Mouse (Mus musculus): ENCODE data around the gene Fbxo11. TPM values are rescaled to one million over a fixed set of nuclear protein-coding genes. Genes with fewer than 3 reads are reported as not detected.
A peak's percentile ranks its signal among the peaks of the same experiment; 100 is the strongest.
"Not testable (repeated sequence)": the region's sequence is repeated elsewhere in the genome, so short reads cannot be mapped to it uniquely, and the experiment has no call there.

The Fbxo11 gene
- polyA plus RNA-seq, 1 experiment from 2014 or later = 29.1 TPM

DNA sequence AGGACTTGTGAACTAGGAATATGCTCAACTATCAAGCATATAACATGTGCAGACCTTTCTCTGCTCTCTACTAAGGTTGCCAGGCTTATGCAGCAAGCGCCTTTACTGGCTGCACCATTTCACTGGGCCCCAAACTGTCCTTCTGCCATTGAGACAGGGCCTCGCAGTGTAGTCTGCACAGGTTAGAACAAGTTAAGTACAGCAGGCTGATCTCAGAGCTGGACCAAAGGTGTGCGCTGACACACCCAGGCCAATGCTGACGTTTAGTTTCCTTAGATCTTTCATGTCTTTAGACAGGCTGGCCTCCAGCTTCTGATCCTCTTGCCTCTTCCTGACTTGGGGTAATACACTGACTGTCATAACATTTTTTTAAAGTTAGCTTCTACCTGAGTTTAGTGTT lies 67.3 kb downstream of the Fbxo11 start:
- no peak overlapping the region for H3K4me2 ChIP-seq
- H3K36me3 ChIP-seq = peaks cover 84% of the 10 kb centered on the region
- H3K4me1 ChIP-seq (replicated peaks) = no peaks in the 10 kb centered on the region
- no peaks in the 10 kb centered on the region for H3K27me3 ChIP-seq
- H3K4me3 ChIP-seq (replicated peaks) = no peak overlapping the region
- no peak for ATAC-seq (ENCODE audit: insufficient number of reproducible peaks, insufficient read depth, low FRiP score, low TSS enrichment, low read depth)
- no peaks in the 10 kb centered on the region for H3K9me3 ChIP-seq
- H3K9ac ChIP-seq (replicated peaks) = no peak overlapping the region
- 93% methylated on average over 4 of the region's 4 CpGs for WGBS
- no peak overlapping the region for H3K27ac ChIP-seq

DNA sequence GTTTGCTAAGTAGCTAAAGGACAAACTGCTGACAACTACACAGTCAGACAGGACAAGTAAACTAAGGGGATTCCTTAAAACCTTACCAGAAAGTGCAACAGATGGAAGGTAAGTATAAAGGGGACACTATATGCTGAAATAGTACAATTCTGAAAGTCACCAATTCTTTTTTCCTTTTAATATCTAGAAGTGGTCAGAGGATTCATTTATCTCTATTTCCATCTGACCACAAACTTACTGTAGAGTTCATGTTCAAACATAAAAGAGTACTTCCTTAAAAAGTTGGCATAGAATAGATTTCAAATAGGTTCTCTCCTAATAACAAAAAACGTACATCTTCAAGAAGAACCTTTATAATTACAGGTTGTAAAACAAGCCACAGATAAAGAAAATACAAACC lies 71.8 kb downstream of the Fbxo11 start:
- Histone ChIP-seq H3K4me2 (no peak overlapping the region), H3K9me3 (no peaks in the 10 kb centered on the region), H3K27me3 (no peaks in the 10 kb centered on the region), H3K27ac (no peak overlapping the region), H3K4me1 (replicated peaks) (no peaks in the 10 kb centered on the region), H3K36me3 (peaks cover 89% of the 10 kb centered on the region), H3K4me3 (replicated peaks) (no peak overlapping the region), H3K9ac (replicated peaks) (no peak overlapping the region)
- no peak for ATAC-seq (ENCODE audit: insufficient number of reproducible peaks, insufficient read depth, low FRiP score, low TSS enrichment, low read depth)
- 85% methylated on average over 1 of the region's 1 CpGs for WGBS

DNA sequence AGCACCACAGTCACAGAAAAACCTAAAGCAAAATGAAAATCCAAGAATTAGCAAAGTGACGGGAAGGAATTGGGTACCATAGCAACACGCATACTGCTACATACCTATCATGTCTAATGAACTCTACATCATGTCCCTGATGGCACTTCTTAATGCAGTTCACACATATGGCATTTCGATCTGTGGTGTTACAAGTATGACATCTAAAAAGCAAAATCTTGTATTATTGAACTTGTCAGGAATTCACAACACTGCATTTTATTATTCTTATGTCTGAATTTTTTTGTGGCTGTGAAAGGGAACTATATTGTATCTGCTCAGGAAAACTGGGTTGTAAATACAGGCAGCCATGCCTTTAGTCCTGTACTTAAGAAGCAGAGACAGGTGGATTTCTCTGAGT lies 72.9 kb downstream of the Fbxo11 start:
- peaks cover 92% of the 10 kb centered on the region for H3K36me3 ChIP-seq

DNA sequence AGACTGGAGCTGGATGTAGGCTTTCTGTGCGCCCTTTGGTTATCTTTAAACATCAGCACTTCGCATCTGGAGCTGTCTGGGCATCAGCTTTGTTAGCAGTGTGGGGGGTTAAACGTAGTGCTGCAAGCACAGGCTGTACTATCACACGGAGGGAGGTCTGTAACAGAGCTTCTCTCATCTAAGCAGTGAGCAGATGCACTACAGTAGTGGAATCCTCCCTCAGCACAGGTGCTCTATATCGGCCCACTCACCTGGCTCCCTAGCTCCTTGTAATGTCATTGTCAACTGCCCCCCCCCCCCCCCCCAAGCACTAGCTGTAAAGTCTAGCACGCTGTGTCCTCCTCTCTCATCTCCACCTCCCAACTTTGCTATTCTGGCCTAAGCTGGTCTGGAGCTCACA lies 77.6 kb downstream of the Fbxo11 start:
- WGBS = 84% methylated on average over 6 of the region's 6 CpGs
- Histone ChIP-seq H3K4me2 (no peak overlapping the region), H3K9me3 (no peaks in the 10 kb centered on the region), H3K27ac (no peak overlapping the region), H3K27me3 (no peaks in the 10 kb centered on the region), H3K4me3 (replicated peaks) (no peak overlapping the region), H3K36me3 (peaks cover 100% of the 10 kb centered on the region), H3K4me1 (replicated peaks) (0 out of 2 replicates have a peak, but pooled peaks cover 3% of the 10 kb centered on the region), H3K9ac (replicated peaks) (no peak overlapping the region)
- ATAC-seq (ENCODE audit: insufficient number of reproducible peaks, insufficient read depth, low FRiP score, low TSS enrichment, low read depth) = no peak

More for the DNA sequence above, 72.9 kb downstream of the Fbxo11 start:
- H3K4me2 ChIP-seq = no peak overlapping the region
- H3K9me3 ChIP-seq = no peaks in the 10 kb centered on the region
- no peak overlapping the region for H3K4me3 ChIP-seq (replicated peaks)
- no peak overlapping the region for H3K9ac ChIP-seq (replicated peaks)
- 0 out of 2 replicates have a peak, but pooled peaks cover 3% of the 10 kb centered on the region for H3K4me1 ChIP-seq (replicated peaks)
- H3K27me3 ChIP-seq = no peaks in the 10 kb centered on the region
- no peak overlapping the region for H3K27ac ChIP-seq
- no peak for ATAC-seq (ENCODE audit: insufficient number of reproducible peaks, insufficient read depth, low FRiP score, low TSS enrichment, low read depth)
- WGBS = 91% methylated on average over 3 of the region's 3 CpGs

DNA sequence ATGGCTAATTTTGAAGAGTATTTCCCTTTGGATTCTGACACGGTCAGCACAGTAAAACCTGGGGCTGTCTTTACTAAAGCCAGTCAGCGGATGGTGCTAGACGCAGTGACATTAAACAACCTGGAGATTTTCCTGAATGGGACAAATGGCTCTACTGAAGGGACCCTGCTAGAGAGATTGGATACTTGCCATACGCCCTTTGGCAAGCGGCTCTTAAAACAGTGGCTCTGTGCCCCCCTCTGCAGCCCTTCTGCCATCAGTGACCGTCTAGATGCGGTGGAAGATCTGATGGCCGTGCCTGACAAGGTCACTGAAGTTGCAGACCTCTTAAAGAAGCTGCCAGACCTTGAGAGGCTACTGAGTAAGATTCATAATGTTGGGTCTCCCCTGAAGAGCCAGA lies 79.2 kb downstream of the Fbxo11 start:
- H3K9ac ChIP-seq (replicated peaks) = no peak overlapping the region
- no peak overlapping the region for H3K4me3 ChIP-seq (replicated peaks)
- peaks cover 100% of the 10 kb centered on the region for H3K36me3 ChIP-seq

DNA sequence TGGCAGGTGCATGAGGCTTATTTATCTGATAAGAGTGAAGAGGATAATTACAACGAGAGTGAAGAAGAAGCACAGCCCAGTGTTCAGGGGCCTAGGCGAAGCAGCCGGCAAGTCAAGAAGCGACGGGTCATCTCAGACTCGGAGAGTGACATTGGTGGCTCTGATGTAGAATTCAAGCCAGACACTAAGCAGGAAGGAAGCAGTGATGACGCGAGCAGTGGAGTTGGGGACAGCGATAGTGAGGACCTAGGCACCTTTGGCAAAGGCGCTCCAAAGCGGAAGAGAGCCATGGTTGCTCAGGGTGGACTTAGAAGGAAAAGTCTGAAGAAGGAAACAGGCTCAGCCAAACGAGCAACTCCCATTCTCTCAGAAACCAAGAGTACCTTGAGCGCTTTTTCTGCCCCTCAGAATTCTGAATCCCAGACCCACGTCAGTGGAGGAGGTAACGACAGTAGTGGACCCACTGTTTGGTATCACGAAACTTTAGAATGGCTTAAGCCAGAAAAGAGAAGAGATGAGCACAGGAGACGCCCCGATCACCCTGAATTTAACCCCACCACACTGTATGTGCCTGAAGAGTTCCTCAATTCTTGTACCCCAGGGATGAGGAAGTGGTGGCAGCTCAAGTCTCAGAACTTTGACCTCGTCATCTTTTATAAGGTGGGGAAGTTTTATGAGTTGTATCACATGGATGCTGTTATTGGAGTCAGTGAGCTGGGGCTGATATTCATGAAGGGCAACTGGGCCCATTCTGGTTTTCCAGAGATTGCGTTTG lies 80.5 kb downstream of the Fbxo11 start:
- Histone ChIP-seq H3K4me1 (replicated peaks) (0 out of 2 replicates have a peak, but pooled peaks cover 3% of the 10 kb centered on the region), H3K36me3 (peaks cover 98% of the 10 kb centered on the region), H3K27ac (no peak overlapping the region), H3K4me3 (replicated peaks) (no peak overlapping the region), H3K4me2 (no peak overlapping the region), H3K9ac (replicated peaks) (no peak overlapping the region), H3K9me3 (no peaks in the 10 kb centered on the region), H3K27me3 (no peaks in the 10 kb centered on the region)
- no peak for ATAC-seq (ENCODE audit: insufficient number of reproducible peaks, insufficient read depth, low FRiP score, low TSS enrichment, low read depth)
- 92% methylated on average over 20 of the region's 20 CpGs for WGBS

More for the DNA sequence above, 79.2 kb downstream of the Fbxo11 start:
- 0 out of 2 replicates have a peak, but pooled peaks cover 3% of the 10 kb centered on the region for H3K4me1 ChIP-seq (replicated peaks)
- WGBS = 86% methylated on average over 8 of the region's 8 CpGs
- H3K27ac ChIP-seq = no peak overlapping the region
- no peaks in the 10 kb centered on the region for H3K9me3 ChIP-seq
- H3K27me3 ChIP-seq = no peaks in the 10 kb centered on the region
- no peak overlapping the region for H3K4me2 ChIP-seq
- ATAC-seq (ENCODE audit: insufficient number of reproducible peaks, insufficient read depth, low FRiP score, low TSS enrichment, low read depth) = no peak

DNA sequence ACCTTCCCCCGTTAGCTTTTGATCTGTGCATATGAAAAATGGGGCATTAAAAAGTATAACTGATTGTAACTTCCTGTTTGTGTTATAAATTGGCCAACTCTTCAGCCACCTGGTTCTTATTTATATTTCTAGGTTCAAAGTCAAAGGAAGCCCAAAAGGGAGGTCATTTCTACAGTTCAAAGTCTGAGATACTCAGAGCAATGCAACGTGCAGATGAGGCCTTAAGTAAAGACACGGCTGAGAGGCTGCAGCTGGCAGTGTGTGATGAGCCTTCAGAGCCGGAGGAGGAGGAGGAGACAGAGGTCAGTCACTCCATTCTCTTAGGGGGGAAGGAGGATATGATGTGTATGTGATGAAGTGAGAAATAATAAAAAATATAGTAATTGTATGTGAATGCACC lies 81.8 kb downstream of the Fbxo11 start:
- Histone ChIP-seq H3K27ac (0 out of 2 replicates have a peak overlapping the region, but pooled peaks have one; percentile 25), H3K36me3 (peaks cover 91% of the 10 kb centered on the region), H3K4me3 (replicated peaks) (no peak overlapping the region), H3K9ac (replicated peaks) (no peak overlapping the region), H3K27me3 (no peaks in the 10 kb centered on the region), H3K9me3 (no peaks in the 10 kb centered on the region), H3K4me2 (no peak overlapping the region), H3K4me1 (replicated peaks) (0 out of 2 replicates have a peak, but pooled peaks cover 3% of the 10 kb centered on the region)
- no peak for ATAC-seq (ENCODE audit: insufficient number of reproducible peaks, insufficient read depth, low FRiP score, low TSS enrichment, low read depth)
- WGBS = 63% methylated on average over 4 of the region's 4 CpGs

DNA sequence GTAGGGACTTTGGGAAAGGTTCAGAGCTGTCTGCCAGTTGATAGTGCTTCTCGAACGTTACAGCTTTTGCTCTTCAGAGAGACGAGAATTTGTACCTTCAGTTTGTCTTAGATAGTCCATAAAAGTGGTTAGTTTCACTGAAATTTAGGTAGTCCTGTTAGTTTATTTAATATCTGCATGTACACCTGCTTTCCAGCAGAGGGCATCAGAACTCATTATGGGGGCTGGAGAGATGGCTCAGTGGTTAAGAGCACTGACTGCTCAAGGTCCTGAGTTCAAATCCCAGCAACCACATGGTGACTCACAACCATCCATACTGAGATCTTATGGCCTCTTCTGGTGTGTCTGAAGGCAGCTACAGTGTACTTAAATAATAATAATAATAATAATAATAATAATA lies 83.0 kb downstream of the Fbxo11 start:
- ATAC-seq (ENCODE audit: insufficient number of reproducible peaks, insufficient read depth, low FRiP score, low TSS enrichment, low read depth) = no peak
- Histone ChIP-seq H3K27ac (no peak overlapping the region), H3K4me2 (no peak overlapping the region), H3K9me3 (no peaks in the 10 kb centered on the region), H3K9ac (replicated peaks) (no peak overlapping the region), H3K36me3 (peaks cover 89% of the 10 kb centered on the region), H3K4me1 (replicated peaks) (no peaks in the 10 kb centered on the region), H3K4me3 (replicated peaks) (no peak overlapping the region), H3K27me3 (no peaks in the 10 kb centered on the region)
- WGBS = 87% methylated on average over 3 of the region's 3 CpGs

DNA sequence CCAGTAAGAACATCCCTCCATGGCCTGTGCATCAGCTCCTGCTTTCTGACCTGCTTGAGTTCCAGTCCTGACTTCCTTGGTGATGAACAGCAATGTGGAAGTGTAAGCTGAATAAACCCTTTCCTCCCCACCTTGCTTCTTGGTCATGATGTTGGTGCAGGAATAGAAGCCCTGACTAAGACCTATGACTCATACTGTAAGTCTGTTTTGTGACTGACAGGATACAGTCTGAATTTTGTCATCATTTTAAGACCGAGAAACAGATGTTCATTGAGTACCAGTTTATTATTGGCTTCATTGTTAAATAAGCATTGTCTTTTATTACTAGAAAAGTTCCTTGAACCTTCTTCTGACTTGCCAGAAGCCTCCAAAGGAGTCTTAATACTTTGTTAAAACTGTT lies 85.4 kb downstream of the Fbxo11 start:
- not testable (repeated sequence) for H3K9me3 ChIP-seq; H3K27ac ChIP-seq; H3K4me3 ChIP-seq (replicated peaks); H3K27me3 ChIP-seq; H3K4me2 ChIP-seq; H3K9ac ChIP-seq (replicated peaks); ATAC-seq (ENCODE audit: insufficient number of reproducible peaks, insufficient read depth, low FRiP score, low TSS enrichment, low read depth)
- 84% methylated on average over 1 of the region's 1 CpGs for WGBS
- peaks cover 12% of the 10 kb centered on the region for H3K4me1 ChIP-seq (replicated peaks)
- peaks cover 65% of the 10 kb centered on the region for H3K36me3 ChIP-seq

DNA sequence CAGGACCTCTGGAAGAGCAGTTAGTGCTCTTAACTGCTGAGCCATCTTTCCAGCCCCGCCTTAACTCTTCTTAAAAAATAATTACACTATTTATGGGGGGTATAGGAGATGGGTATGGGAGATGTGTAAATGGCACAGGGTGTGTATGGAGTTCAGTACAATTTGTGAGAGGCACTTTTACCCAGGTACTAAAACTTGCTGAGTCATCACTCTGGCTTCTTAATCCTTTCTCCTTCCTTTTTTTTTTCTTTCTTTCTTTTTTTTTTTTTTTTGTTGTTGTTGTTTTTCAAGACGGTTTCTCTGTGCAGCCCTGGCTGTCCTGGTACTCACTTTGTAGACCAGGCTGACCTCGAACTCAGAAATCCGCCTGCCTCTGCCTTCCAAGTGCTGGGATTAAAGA lies 88.2 kb downstream of the Fbxo11 start:
- not testable (repeated sequence) for ATAC-seq (ENCODE audit: insufficient number of reproducible peaks, insufficient read depth, low FRiP score, low TSS enrichment, low read depth); H3K27me3 ChIP-seq; H3K4me3 ChIP-seq (replicated peaks); H3K9ac ChIP-seq (replicated peaks); H3K27ac ChIP-seq; H3K9me3 ChIP-seq
- H3K4me2 ChIP-seq = 0 out of 2 replicates have a peak overlapping the region, but pooled peaks have one; percentile 71
- peaks cover 16% of the 10 kb centered on the region for H3K4me1 ChIP-seq (replicated peaks)
- peaks cover 37% of the 10 kb centered on the region for H3K36me3 ChIP-seq
- 84% methylated on average over 4 of the region's 4 CpGs for WGBS

DNA sequence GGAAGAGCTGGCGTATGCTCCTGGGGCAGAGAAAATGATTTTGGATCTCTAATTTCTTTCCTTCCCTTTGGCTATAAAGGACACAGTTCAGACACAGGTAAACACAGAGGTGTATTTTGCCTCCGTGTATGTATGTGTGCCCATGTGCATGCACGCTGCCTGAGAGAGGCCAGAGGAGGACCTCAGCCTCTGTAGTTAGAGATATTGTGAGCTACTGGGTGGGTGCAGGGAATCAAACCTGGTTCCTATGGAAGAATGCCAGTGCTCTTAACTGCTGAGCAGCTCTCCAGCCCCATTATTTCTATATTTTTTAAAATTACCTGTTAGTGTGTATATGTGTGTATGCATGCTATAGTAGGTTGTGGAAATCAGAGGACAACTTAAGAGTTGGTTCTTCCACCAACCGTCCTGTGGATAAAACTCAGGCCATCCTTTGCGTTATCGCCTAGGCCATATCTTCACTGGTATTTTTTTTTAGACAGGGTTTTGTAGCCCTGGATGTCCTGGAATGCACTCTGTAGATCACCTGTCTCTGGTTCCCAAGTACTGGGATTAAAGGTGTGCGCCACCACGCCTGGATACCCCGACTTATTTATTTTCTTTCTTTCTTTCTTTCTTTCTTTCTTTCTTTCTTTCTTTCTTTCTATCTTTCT lies 88.8 kb downstream of the Fbxo11 start:
- H3K27ac ChIP-seq = no peak overlapping the region
- H3K4me3 ChIP-seq (replicated peaks) = peak overlapping the region; percentile 97
- no peaks in the 10 kb centered on the region for H3K27me3 ChIP-seq
- no peaks in the 10 kb centered on the region for H3K9me3 ChIP-seq
- no peak for ATAC-seq (ENCODE audit: insufficient number of reproducible peaks, insufficient read depth, low FRiP score, low TSS enrichment, low read depth)
- peak overlapping the region; percentile 94 for H3K9ac ChIP-seq (replicated peaks)
- peak overlapping the region; percentile 71 for H3K4me2 ChIP-seq
- 78% methylated on average over 9 of the region's 9 CpGs for WGBS
- H3K4me1 ChIP-seq (replicated peaks) = peaks cover 16% of the 10 kb centered on the region
- peaks cover 31% of the 10 kb centered on the region for H3K36me3 ChIP-seq
